Mouse (Mus musculus): ENCODE results near the gene Npas2. TPM values are rescaled to one million over a fixed set of nuclear protein-coding genes. Genes with fewer than 3 reads are reported as not detected.

Npas2 gene
- total RNA-seq, 2 experiments from 2014 or later = not detected

- ATAC-seq (replicated peaks; ENCODE audit: low FRiP score, poor library complexity, severe bottlenecking) = no peak
Observed at GRCm38 (mm10) chr1:39321954-39322353, 128.4 kb downstream of the Npas2 start.

GRCm38 (mm10) chr1:39325228-39325627 lies 131.7 kb downstream of the Npas2 start:
- ATAC-seq (replicated peaks; ENCODE audit: low FRiP score, poor library complexity, severe bottlenecking) = no peak

- ATAC-seq (replicated peaks; ENCODE audit: low FRiP score, poor library complexity, severe bottlenecking) = no peak
Observed at GRCm38 (mm10) chr1:39327546-39327945, 134.0 kb downstream of the Npas2 start.

DNA sequence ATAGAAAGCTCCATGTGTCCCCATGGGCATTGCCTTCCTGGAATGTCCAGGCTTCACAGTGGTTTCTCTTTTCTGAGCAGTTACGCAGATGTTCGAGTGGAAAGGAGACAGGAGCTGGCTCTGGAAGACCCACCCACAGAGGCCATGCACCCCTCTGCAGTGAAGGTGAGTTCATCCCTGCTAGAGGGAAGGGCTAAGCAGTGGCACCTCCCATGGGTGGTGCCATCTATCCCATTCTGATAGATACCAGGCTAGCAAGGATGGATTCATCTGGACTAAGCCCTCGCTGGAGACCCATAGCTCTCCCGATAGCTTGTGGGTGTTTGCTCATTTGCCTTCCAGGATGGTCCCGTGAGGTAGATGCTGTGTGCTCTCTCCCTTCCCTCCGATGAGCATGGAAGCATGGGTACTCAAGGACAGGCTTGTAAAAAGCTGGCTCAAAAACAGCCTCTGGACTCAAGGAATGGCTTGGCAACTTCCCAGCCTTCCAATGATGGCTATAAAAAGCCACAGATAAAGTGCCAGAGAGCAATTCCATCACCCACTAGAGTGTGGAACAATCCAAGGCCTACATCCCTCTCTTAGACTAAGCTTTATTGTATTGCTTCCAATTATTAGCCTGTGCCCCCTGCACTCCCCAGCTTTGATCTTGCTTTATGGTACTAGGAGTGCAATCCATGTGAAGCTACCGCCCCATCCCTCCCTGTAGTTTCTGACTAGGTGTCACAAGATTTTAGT lies 137.5 kb downstream of the Npas2 start:
- no peak for ATAC-seq (replicated peaks; ENCODE audit: low FRiP score, poor library complexity, severe bottlenecking)

DNA sequence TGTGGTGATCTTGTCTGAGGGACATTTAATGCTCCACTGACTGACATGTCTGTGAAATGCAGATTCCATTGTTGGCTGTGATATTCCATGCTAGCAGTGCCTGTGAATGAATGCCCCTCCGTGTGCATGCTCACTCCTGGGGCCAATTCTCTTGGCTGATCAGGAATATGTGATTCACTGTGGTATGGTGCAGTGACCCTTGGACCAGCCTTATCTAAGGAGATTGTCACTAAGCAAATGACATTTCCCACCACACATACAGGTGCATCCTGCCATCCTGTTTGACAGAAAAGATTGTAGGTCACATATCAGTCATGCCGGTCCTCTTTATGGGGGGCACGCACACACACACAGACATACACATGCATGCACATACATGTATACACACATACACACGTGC lies 138.9 kb downstream of the Npas2 start:
- no peak for ATAC-seq (replicated peaks; ENCODE audit: low FRiP score, poor library complexity, severe bottlenecking)

GRCm38 (mm10) chr1:39335561-39336196 lies 142.1 kb downstream of the Npas2 start:
- no peak for ATAC-seq (replicated peaks; ENCODE audit: low FRiP score, poor library complexity, severe bottlenecking)

DNA sequence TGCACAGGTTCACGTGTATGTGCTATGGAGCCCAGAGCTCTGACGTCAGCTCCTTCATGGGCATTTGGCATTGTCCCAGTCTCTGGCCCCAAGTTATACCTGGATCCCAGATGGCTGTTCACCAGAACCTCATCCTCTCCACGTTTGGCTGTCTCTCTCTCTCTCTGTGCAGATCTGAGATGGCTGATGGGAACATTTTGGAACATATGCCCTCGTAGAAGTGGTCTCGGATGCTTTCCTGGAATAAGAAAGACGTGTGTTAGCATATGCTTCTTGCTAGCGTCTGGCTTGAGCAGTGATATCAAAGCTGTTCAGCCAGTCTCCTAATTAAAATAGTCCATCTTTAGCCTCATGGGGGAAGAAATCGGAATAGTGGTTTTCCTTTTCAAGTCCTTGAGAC lies 143.3 kb downstream of the Npas2 start:
- no peak for ATAC-seq (replicated peaks; ENCODE audit: low FRiP score, poor library complexity, severe bottlenecking)

- ATAC-seq (replicated peaks; ENCODE audit: low FRiP score, poor library complexity, severe bottlenecking) = no peak
Observed at GRCm38 (mm10) chr1:39338831-39339230, 145.3 kb downstream of the Npas2 start.

DNA sequence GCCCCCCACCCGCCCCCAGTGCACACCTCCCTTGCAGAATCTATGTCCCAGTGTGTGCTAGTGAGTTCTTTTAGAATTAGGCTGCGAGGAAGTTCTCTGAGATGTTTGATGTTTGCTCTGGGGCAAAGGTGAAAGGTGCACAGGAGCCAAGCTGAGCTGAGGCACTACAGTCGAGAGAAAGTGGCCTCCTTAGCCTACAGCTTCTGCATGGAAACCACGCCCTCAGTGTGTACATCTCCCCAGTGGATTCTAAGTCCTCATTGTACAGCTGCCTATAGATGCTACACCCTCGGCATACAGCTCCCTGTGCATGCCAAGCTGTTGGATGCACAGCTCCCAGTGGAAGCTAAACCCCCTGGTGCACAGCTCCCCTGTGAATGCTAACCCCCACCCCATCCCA lies 145.9 kb downstream of the Npas2 start:
- no peak for ATAC-seq (replicated peaks; ENCODE audit: low FRiP score, poor library complexity, severe bottlenecking)

DNA sequence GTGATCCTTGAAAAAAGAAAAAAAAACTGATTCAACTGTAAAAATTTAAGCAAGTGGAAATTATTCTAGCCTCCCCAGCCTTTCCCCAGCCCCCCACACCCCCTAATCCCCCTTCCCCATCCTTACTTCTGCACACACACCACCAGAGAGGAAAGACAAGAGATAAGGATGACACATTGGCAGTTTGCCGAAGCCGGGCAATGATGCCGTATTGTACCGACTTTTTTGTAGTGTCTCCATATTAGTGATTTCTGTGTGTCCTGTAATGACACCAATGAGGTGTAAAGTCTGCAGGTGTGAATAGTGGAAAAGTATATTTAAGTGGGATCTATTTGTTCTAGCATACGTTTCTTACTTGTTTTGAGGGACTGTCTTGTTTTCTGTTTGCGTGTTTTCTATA lies 146.6 kb downstream of the Npas2 start:
- no peak for ATAC-seq (replicated peaks; ENCODE audit: low FRiP score, poor library complexity, severe bottlenecking)

GRCm38 (mm10) chr1:39340647-39341046 lies 147.1 kb downstream of the Npas2 start:
- ATAC-seq (replicated peaks; ENCODE audit: low FRiP score, poor library complexity, severe bottlenecking) = peak; percentile 49; the same call in 1 of the 2 replicates

DNA sequence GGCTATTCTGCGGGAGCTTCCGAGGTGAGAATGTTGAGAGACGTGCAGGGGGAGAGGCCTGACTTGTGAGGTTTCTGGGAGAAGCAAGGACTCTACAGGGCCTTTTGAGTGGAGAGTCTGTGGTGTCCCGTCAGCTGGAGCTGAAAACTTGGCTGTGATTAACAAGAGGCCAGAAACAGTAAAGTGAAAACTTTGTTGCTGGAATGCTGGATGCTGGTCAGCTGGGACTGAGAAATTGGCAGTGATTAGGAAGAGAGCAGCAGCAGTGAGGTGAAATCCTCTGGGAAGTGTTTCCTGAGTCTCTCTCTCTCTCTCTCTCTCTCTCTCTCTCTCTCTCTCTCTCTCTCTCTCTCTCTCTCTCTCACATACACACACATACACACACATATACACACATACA lies 148.3 kb downstream of the Npas2 start:
- ATAC-seq (replicated peaks; ENCODE audit: low FRiP score, poor library complexity, severe bottlenecking) = no peak

DNA sequence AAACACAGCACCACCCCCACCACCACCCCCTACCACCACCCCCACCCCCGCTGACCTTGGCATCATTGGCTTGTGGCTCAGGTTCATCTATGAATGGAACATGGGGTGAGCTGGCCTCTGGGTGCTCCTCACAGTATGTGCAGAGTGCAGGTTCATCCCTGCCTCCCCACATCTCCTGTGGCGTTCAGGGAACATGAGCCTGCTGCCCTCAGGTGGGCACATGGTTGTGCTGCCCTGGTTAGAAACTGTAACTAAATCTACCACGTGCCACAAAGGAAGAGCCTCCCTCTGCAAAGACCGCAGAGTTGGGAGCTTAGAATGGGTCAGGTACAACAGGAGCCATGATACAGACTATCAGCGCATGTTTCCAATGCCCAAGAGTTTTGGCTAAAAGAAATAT lies 149.7 kb downstream of the Npas2 start:
- no peak for ATAC-seq (replicated peaks; ENCODE audit: low FRiP score, poor library complexity, severe bottlenecking)

- ATAC-seq (replicated peaks; ENCODE audit: low FRiP score, poor library complexity, severe bottlenecking) = no peak
Observed at GRCm38 (mm10) chr1:39344981-39345600, 151.6 kb downstream of the Npas2 start.

GRCm38 (mm10) chr1:39349001-39349400 lies 155.5 kb downstream of the Npas2 start:
- no peak for ATAC-seq (replicated peaks; ENCODE audit: low FRiP score, poor library complexity, severe bottlenecking)

GRCm38 (mm10) chr1:39349427-39349826 lies 155.9 kb downstream of the Npas2 start:
- no peak for ATAC-seq (replicated peaks; ENCODE audit: low FRiP score, poor library complexity, severe bottlenecking)

- 0 out of 2 replicates have a peak, but pooled peaks have one; percentile 55 for ATAC-seq (replicated peaks; ENCODE audit: low FRiP score, poor library complexity, severe bottlenecking)
Observed at GRCm38 (mm10) chr1:39361754-39362514, 168.4 kb downstream of the Npas2 start.

- no peak for ATAC-seq (replicated peaks; ENCODE audit: low FRiP score, poor library complexity, severe bottlenecking)
Observed at GRCm38 (mm10) chr1:39362515-39362893, 169.0 kb downstream of the Npas2 start.

DNA sequence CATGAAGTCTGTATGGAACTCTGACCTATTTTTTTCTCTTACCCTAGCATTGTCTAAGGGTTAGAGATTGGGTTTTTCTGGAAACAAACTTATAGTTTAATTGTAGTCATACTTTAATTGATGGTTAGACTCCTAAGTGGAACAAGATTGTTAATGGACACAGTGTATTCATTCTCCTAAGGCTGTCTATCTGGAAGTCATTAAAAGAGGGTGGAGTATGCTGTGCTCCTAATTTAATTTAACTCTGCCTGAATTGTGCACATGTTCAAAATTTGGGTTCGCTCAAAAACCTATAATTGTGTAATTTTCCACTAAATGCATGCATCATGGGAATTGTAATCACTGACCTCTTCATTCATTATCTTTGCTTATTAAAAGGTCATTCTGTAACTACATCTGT lies 172.0 kb downstream of the Npas2 start:
- no peak for ATAC-seq (replicated peaks; ENCODE audit: low FRiP score, poor library complexity, severe bottlenecking)

DNA sequence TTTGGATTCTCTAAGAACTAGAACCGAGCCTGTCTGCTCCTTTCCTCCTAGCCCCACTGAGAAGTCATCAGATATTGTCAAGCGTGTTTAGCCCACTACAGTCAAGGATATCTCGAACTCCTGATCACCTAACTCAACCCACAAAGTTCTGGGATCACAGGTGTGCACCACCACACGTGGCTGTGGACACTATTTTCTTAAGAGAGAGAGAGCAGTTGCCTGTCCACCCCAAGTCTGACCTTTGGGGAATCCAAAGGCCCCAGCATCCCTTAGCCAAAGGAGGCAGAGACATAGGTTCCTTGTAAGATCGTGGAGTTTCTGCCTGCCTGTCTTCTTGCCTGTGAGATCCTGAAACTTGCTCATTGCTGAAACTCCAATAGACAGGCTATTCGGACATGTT lies 173.5 kb downstream of the Npas2 start:
- no peak for ATAC-seq (replicated peaks; ENCODE audit: low FRiP score, poor library complexity, severe bottlenecking)

All from erythroblast, adult 5-6 weeks (primary cell).